15 mouse cellular contexts compared by ENCODE assay signal in genomic region chr15:81776631-81777422, GRCm38 (mm10).
"Had no signal": no experiment of that assay in that cellular context is flagged by ENCODE, and none has a peak within 500 bp of the region (broad histone marks: within the 10 kb centered on the region; RNA-seq: fewer than 3 reads in every experiment).

No protein-coding gene starts in this region.

- H3K27ac ChIP-seq: hindbrain, postnatal 0 days; intestine, embryonic 15.5 days; kidney, embryonic 15.5 days; left cerebral cortex, adult 2 months; limb, embryonic 10.5 days; midbrain, embryonic 13.5 days; stomach, postnatal 0 days had no signal

- H3K4me1 ChIP-seq: intestine, embryonic 15.5 days; midbrain, embryonic 13.5 days had no signal

- H3K27me3 ChIP-seq: intestine, embryonic 15.5 days; kidney, embryonic 15.5 days; midbrain, embryonic 13.5 days had no signal

- H3K4me3 ChIP-seq: intestine, embryonic 15.5 days; kidney, embryonic 15.5 days; left cerebral cortex, adult 2 months; limb, embryonic 10.5 days; midbrain, embryonic 13.5 days had no signal

- H3K4me2 ChIP-seq: intestine, embryonic 15.5 days; kidney, embryonic 15.5 days; midbrain, embryonic 13.5 days had no signal

- DNase-seq: kidney, adult 2 months; kidney, postnatal 25 days; lung, adult 2 months; lung, postnatal 36 days; right cerebral cortex, adult 18-20 months; right cerebral cortex, postnatal 25 days; thymus, postnatal 4 days had no signal

- H3K9me3 ChIP-seq: intestine, embryonic 15.5 days; kidney, embryonic 15.5 days; limb, embryonic 10.5 days; midbrain, embryonic 13.5 days had no signal

- H3K9ac ChIP-seq: intestine, embryonic 15.5 days; kidney, embryonic 15.5 days; midbrain, embryonic 13.5 days had no signal

- ATAC-seq: hindbrain, postnatal 0 days; intestine, embryonic 15.5 days; lung, postnatal 0 days; midbrain, embryonic 13.5 days had no signal
